Mouse (Mus musculus) frontal cortex, adult 2 months (tissue): ENCODE measurements around the gene Glyr1. TPM values are rescaled to one million over a fixed set of nuclear protein-coding genes. Genes with fewer than 3 reads are reported as not detected.

Source experiments
- DNase-seq, 2 experiments: peaks; one replicate each; pipeline ENCODE4 v3.0.0; 2022; ENCODE audit warnings: low spot score in 1 of 2; ENCODE audit errors: extremely low spot score in 1 of 2
- polyA plus RNA-seq: library from polyadenylated mRNA; depleted of rRNA; stranded (reverse); fragments of >200 nt; gene quantifications from 2 replicates; pipeline ENCODE4 v1.2.3, GENCODE M21; 2012; rRNA removed

Glyr1 gene
- polyA plus RNA-seq, 1 experiment = 151 TPM

- DNase-seq = no peak
Measured at GRCm38 (mm10) chr16:4964731-4965391, 84.8 kb downstream of the Glyr1 start.

Other genes starting within 250 kb of the Glyr1 start
- 0.08 TPM in 1 of 2 replicates, not detected in the other for gene 4930562C15Rik, start 214.4 kb downstream of the Glyr1 start, polyA plus RNA-seq
- gene Ubald1, start 169.5 kb downstream of the Glyr1 start, polyA plus RNA-seq = 51.3 and 66.1 TPM in 2 replicates
- 216 and 221 TPM in 2 replicates for gene Mgrn1, start 163.6 kb downstream of the Glyr1 start, polyA plus RNA-seq
- gene Nudt16l1, start 111.1 kb downstream of the Glyr1 start, polyA plus RNA-seq = 84.5 and 94.6 TPM in 2 replicates
- gene Anks3, start 85.7 kb downstream of the Glyr1 start, polyA plus RNA-seq = 102 and 107 TPM in 2 replicates
- not detected in 2 replicates for gene Sept12, start 52.0 kb downstream of the Glyr1 start, polyA plus RNA-seq
- gene Smim22, start 42.6 kb downstream of the Glyr1 start, polyA plus RNA-seq = 0.92 and 0.94 TPM in 2 replicates
- 320 and 348 TPM in 2 replicates for gene Rogdi, start 36.3 kb downstream of the Glyr1 start, polyA plus RNA-seq
- 28.6 and 34.9 TPM in 2 replicates for gene Ubn1, start 194 bp upstream of the Glyr1 start, polyA plus RNA-seq
- gene Ppl, start 82.6 kb upstream of the Glyr1 start, polyA plus RNA-seq = 0.17 and 0.24 TPM in 2 replicates
- gene Sec14l5, start 97.2 kb upstream of the Glyr1 start, polyA plus RNA-seq = 8.0 and 9.2 TPM in 2 replicates
- gene Nagpa, start 154.1 kb upstream of the Glyr1 start, polyA plus RNA-seq = 19.2 and 20.1 TPM in 2 replicates
- gene AU021092, start 172.4 kb upstream of the Glyr1 start, polyA plus RNA-seq = 7.9 and 8.0 TPM in 2 replicates
- 52.9 and 56.7 TPM in 2 replicates for gene Alg1, start 183.8 kb upstream of the Glyr1 start, polyA plus RNA-seq
- gene Eef2kmt, start 206.1 kb upstream of the Glyr1 start, polyA plus RNA-seq = 8.7 and 11.5 TPM in 2 replicates